Mouse (Mus musculus): ENCODE data around the gene Gtsf1.
"Not testable (repeated sequence)": the region's sequence is repeated elsewhere in the genome, so short reads cannot be mapped to it uniquely, and the experiment has no call there.

The Gtsf1 gene

DNA sequence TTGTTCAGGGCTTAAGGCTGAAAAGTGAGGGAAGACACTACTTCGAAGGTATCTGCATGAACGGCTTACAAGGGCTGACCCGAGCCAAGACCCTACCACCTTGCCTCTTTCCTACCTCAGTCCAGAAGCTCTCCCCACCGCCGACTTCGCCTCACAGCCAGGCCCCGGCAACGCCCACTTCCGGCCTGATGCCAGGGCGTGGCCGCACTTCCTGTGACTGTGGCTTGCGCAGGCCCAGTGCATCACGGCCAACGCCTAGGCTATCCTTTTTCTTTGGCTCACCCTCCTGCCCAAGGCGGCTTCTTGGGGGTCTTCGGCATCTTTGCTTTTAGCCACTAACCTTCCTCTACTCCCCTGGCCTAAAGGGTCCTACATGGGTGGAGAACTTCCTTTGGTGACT, at the start of gene Gtsf1:
TSS of gene Gtsf1 (minus strand) at position 230 of the 400 bp plus-strand sequence.
- DNase-seq (ENCODE audit: low read depth, low spot score), result no peak

DNA sequence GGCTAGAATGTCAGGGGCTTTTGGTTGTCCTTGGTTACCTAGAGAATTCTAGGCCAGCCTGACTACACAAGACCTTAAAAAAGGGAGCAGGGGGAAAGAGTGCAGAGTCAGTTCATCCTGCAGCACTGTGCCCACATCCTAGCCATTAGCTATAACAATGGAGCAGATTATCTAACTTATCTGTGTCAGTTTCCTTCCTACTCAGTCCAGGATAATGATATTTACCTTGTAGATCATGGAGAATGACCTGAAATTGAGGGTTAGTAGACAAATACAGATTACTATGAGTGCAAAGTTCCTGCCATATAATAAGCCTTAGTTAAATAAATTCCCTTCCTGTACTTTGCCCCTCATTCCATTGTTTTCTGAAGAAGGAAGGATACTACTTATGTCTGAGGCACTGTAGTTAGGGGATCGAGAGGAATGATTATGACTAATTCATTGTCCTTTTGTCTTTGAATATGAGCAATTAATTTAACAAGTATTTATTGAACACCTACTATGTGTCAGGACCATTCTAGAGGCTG, 48.9 kb upstream of the Gtsf1 start:
- DNase-seq (ENCODE audit: low read depth, low spot score), result no peak

DNA sequence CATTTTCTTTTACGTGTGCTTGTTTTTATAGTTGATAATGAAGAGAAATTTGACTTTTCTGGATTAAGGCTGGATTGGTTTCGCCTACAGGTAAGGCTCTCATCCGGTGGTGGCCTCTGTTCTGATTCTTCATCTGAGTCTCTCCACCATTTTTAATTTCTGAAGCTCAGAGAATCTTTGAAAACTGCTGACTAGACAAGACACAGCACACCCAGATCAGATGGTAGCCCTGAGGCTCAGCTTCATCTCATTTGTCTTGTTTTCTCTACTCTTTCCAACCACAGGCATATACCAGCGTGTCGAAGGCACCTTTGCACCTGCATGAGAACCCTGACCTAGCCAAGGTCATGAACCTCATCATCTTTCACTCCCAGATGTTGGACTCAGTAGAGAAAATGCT, 43.5 kb upstream of the Gtsf1 start:
- DNase-seq (ENCODE audit: low read depth, low spot score), result no peak

DNA sequence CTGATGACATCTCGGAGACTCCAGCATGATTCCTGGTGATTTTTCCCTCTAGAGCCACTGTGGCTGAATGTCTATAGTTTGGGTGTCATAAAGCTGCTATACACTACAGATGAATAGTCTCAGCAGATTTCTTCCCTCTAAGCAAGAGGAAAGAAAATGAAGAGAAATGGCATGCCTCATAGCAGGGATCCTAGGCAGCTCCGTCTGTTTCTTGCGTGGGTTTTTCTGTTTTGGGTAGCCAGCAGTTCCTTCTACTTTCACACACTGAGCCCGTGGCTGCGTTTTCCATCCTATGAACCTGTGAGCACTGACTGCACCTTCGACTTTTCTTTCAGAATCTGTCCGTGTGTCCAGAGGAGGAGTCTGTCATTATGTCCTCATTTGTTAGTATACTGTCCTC, 42.9 kb upstream of the Gtsf1 start:
- DNase-seq (ENCODE audit: low read depth, low spot score), result no peak

DNA sequence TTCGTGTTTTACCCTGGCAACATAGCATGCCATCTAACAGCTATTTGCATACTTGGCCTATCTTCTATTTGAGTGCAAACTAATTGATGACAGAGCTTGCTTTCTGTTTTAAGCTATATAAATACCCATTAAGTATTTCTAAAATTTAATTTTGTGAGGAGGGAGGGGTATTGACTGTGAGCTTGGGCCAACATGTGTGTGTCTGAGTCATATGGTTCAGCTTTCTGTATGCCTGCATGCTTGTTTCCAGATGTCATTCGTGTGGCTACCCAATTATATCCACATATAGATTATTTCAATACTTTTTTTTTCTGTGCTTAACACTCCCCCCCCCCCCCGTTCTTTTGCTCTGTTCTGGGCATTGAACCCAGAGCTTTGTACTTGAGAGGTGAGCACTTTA, 42.0 kb upstream of the Gtsf1 start:
- no peak for DNase-seq (ENCODE audit: low read depth, low spot score)

DNA sequence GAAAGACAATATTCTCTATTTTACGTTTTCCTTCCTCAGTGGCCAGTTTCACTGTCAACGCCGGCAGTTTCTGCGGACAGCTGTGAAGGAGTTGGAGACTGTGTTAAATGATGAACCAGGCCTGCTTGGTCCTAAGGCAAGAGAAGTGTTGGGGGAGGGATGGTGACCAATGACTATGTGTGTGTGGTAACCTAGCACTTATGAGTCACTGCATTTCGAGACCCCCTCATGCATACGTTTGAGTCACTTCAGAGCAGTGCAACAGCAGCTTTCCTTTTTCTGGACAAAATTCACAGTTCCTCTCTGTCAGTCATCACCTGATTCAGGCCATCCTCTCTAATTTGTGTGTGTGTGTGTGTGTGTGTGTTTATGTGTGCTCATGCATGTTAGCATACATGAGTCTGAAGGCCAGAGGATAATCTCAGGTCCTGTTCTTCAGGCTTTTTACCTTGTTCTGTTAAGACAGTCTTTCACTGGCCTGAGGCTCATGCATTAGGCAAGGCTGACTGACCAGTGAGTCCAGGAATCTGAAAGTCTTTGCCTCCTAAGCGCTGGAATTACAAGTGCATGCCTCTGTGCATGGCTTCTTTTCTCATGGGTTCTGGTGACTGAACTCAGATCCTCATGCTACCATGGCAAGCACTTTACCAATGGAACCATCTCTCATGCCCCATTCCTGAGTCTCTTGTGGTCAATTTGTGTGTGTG, 41.4 kb upstream of the Gtsf1 start:
- no peak for DNase-seq (ENCODE audit: low read depth, low spot score)

DNA sequence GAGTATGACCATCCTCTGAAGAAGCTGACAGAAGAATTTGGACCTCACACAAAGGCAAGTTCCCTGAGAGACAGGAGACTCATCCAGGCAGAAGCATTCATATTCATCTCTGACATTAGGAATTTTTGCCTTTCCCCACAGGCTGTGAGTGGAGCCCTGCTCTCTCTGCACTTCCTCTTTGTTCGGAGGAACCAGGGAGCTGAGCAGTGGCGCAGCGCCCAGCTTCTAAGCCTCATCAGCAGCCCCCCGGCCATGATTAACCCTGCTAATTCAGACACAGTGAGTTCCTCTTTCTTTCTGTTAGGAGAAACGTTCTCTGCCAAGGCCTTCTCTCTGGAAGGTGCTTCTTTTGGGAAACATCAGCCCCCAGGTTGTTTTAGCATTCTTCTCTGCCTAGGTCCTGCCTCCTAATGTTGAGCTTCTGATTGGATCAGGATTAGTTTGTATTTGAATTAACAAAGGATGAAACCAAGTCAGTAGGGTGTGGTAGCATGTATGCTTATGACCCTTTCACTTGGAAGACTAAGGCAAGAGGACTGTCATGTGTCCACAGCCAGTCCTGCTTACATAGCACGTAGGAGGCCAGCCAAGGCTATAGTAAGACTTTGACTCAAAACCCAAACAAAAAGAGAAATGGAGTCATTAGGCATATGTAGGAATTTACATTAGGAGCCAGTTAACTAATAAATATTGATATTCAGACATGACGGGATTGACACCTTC, 32.4 kb upstream of the Gtsf1 start:
- DNase-seq (ENCODE audit: low read depth, low spot score), result no peak

DNA sequence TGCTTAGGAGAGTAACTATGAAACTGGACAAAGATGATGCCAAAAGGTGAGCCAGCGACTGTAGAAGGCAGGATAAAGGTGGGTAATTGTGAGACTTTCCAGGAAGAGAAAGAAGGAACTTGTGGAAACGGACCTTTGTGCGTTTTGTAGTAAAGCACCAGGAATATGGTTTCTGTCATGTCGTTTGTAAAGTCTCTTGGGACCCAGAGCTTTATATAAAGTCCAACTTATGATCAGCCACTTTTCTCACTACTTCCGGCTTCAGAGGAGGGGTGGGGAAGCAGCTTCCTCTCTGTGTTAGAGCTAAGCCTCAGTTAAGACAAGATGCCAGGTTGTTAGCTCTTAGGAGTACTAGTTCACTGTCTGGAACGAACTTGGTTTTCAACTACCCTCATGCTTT, 24.2 kb upstream of the Gtsf1 start:
- no peak for DNase-seq (ENCODE audit: low read depth, low spot score)

DNA sequence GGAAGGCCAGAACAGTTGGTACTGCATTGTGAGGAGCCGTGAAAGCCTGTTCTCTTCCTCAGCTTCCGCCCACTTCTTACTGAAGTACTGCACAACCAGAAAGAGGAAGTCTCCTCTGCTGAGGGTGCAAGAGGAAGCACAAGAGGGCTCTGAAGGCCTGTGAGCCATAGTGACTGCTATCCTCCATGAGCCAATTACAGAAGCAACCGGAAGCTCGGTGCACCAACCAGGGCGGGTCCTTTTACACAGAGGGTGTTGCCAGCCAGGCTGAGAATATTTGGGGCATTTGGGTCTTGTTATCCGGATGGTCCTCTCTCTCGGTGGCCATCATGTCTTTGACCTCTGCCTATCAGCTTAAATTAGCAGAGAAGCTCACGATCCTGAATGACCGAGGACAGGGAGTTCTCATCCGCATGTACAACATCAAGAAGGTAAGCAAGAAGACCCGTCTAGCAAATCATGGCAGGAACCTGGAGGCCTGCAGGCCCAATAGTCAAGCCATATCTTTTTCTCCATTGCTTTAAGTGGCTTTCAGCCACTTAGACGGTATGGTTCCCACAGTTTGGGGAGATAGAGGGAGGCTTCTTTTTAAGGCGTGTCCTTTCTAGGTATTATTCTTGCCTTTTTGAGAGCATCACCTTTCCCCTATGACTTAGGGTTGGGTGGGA, 23.4 kb upstream of the Gtsf1 start, which contains the start of gene Nckap1l:
TSS of gene Nckap1l (plus strand) at position 244 of the 668 bp plus-strand sequence.
- DNase-seq (ENCODE audit: low read depth, low spot score), result no peak

DNA sequence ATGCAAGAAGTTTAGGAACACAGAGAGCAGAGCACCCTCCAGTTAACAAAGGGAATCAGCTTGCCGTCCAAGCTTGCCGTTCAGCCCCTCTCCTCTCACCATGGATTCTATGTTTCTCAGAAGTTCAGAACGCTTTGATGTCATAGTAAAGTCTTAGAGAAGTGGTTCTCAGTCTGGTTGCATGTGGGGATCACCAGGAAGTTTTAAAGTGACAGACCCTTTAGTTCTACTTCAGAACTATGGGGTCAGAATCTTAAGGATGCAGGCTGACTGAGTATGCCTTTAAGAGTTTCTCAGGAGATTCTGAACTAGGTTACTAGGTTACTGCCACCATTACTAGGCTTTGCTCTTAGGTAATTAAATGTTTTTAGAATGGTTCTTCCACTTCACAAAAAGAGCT, 18.1 kb upstream of the Gtsf1 start, which contains the start of gene Gtsf2:
TSS of gene Gtsf2 (minus strand) at position 101 of the 400 bp plus-strand sequence.
- no peak for DNase-seq (ENCODE audit: low read depth, low spot score)

DNA sequence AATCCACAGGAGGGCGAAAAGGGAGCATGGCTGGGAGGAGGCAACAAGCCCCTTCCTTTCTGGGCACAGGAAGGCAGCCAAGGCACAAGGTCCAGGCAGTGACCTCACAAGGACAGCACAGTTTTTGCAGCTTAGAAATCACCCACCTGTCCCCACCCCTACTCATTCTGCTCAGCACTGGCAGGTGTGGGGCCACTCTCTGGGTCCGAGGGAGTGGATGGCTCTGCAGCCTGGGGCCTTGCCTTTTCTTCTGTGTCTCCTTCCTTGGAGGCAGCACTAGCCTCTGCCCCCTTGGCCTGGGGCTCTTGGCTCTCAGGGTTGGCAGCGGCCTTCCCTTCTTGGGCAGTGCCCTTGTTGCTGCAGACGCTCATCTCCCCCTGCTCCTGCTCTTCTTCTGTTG, 15.7 kb upstream of the Gtsf1 start:
- not testable (repeated sequence) for DNase-seq (ENCODE audit: low read depth, low spot score)

DNA sequence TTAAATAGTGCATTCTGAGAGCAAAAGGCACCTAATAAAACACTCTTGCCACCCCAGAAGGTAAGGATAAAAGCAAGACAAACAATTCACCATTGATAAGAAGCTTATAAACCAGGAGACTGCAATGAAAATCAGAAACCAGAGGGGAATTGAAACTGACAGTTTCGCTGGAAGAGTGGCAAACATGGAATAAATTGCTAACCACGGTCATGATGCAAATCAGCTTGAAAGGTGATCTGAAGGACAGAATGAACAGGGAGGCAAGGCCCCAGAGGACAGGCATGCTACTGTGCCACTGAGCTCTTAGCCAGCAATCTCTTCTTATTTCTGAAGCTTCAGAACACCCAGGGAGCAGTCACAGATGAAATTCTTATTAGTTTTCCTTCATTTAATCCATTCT, 3.3 kb downstream of the Gtsf1 start:
- DNase-seq (ENCODE audit: low read depth, low spot score), result no peak

DNA sequence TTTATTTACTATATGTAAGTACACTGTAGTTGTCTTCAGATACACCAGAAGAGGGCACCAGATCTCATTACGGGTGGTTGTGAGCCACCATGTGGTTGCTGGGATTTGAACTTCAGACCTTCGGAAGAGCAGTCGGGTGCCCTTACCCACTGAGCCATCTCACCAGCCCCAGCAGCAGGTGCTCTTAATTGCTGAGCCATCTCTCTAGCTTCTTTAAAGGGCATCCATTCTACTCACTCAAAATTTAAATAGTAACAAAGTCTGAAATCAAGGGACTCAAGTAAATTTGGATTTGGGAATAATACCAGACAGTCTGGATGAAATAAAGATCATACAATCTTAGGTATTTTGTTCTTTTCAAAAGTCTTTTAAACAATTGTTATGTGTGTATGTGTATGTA, 24.7 kb downstream of the Gtsf1 start:
- DNase-seq (ENCODE audit: low read depth, low spot score), result not testable (repeated sequence)

DNA sequence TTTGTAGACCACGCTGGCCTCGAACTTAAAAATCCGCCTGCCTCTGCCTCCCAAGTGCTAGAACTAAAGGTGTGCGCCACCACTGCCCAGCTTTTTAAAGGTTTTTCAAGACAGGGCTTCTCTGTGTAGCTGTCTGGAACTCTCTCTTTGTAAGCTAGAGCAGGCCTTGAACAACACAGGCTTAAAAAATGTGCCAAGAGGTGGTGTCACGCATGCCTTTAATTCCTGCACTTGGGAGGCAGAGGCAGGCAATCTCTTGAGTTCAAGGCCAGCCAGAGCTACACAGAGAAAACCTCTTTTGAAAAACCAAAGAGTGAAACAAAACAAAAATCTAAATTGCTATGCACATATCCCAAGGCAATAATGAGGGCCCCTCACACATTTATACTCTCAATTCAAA, 28.9 kb downstream of the Gtsf1 start:
- DNase-seq (ENCODE audit: low read depth, low spot score), result no peak

DNA sequence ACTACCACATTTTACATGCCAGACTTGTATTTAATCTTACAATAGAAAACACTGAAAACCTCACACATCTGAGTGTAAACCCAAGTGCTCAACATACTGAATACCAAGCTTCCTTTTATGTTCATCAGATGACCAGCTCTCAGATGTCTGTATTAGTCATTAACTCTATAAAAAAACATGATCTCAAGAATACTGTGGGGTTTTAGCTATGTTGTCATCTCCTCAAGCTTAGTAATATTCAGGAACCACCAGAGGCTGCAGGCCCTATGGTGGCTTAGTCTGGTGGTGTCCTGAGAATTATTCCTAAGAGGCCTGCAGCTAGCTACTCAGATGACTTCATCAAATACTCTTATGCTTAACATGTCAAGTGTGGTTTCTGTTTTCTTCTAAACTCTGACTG, 36.7 kb downstream of the Gtsf1 start:
- no peak for DNase-seq (ENCODE audit: low read depth, low spot score)

DNA sequence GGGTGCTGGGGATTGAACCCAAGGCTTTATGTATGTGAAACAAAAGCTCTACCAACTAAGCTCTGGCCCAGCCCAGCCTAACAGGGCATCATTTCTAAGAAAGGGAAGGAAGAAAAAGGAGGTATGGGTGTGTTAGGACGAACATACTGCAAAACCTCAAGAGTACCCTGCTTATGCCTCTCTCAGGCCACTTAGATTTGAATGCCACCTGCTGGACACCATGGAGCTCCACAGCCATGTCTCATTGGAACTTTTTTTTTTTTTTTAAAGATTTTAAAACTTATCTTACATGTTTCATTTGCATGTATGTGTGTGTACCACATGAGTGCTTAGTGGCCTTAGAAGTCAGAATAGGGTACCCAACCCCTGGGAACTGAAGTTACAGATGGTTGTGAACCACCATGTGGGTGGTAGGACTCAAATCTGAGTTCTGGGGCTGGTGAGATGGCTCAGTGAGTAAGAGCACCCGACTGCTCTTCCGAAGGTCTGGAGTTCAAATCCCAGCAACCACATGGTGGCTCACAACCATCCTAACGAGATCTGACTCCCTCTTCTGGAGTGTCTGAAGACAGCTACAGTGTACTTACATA, 41.6 kb downstream of the Gtsf1 start:
- DNase-seq (ENCODE audit: low read depth, low spot score), result no peak

DNA sequence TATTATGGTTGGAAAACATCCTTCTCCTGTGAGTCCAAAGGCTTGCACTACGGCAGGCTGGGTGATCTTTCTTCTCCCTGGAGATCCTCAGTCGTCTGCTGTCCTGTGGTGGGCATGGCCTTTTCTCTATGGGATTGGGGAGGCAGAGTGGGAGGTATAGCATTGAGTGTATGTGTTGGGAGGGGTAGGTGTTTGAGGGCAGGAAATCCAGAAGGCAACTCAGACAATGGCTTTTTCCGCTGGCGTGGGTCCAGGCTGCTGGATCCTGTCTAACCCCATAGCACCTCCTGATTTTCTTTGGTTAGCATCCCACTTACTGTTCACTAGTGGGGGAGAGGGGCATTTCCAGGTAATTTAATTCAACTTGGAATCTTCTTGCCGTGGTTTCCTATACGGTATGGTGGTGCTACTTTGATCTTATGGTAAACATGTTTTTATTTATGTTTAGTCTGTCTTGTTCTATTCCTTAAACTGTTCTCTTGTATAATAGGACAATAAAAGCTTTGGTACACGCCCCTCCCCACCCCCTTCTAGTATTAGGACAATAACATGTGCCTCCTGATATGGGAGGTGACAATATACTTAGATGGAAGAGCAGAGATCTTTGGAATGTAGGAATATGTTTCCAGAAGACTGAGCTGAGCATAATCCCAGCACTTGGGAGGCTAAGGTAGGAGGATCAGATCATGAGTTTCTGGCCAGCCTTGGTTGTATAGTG, 46.3 kb downstream of the Gtsf1 start:
- no peak for DNase-seq (ENCODE audit: low read depth, low spot score)

DNA sequence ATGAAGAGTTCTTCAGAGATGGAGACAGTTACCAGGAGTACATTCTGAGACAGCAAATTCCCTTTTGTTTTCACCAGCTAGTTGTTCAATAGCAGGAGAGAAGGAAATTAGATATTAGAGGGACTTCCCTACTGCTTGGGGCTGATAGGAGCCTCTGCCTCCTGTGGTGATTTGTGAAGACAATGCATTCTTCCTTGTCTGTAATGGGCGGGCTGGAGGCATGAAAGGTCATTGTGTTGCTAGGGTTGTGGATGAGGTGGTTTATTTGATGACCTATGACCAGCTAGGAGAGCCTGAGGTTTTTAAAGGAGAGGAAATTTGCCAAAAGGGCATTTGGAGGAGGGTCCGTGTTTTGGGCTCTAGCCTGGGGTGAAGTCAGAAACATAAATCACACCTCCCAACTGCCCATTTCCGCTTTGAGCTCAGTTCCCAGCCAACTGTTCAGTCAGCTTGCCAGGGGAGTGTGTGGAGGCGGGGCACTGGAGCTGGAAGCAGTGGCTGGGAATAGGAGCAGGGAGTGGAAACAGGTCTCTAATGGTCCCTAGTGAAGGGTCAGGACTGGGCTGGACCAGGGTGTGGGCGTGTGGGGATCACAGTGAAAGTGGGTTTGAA, 47.4 kb downstream of the Gtsf1 start:
- DNase-seq (ENCODE audit: low read depth, low spot score), result no peak

DNA sequence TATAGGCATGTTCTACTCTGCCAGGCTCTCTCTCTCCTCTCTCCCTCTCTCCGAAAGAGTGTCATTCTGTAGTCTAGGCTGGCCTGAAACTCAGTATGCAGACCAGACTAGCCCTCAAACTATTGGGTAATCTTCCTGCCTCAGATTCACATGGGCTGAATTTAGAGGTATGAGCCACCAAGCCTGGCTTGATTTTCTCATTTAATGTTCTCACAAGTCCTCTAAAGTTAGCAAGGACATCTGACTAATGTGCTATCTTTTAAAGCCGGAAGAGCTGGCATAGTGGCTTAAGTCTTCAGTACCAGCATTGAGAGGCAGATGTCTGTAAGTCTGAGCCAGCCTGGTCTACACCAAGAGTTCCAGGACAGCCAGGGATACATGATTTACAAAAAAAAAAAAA, 48.2 kb downstream of the Gtsf1 start:
- no peak for DNase-seq (ENCODE audit: low read depth, low spot score)

DNA sequence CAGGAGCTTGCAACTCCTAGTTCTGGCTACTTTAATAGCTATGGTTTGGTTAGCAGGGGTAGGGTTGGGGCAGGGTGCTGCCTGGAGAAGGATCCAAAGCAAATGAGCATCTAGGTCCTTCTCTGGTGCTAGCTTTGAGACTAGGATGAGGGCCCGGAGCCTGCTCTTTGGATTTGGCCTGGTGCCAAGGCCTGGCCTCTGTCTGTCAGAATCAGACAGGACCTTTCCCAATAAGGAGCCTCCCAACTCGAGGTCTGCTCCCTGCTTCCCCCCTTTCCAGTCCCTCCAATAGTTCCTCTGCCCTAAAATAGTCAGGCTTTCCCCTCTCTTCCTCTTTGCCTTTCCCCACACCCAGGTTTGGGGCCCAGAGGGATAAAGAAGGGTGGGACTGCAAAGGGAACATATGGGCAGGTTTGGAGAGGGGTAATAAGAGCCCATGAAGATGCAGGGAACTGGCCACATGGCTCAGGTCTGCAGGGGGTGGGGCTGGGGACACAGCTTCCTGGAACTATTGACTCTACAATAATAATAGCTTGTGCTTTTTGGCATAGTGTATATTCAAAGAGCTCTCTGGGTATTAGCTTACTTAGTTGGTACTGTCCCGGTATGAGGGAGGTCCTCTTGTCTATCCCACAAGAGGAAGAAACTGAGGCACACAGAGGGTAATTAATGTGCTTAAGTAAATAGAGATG, 51.5 kb downstream of the Gtsf1 start:
- no peak for DNase-seq (ENCODE audit: low read depth, low spot score)

Measured in brain, embryonic 18.5 days (tissue).